Mouse (Mus musculus) midbrain, embryonic 14.5 days (tissue): Measurements from ENCODE around the gene Sertad1. TPM values are rescaled to one million over a fixed set of nuclear protein-coding genes. Genes with fewer than 3 reads are reported as not detected.

Source experiments
- ATAC-seq: fragments of 200-750 bp; cut with Nextera tagmentation; 2 replicates; pipeline ENCODE4 v1.8.0; 2017; ENCODE audit warnings: moderate number of reproducible peaks, moderate library complexity; ENCODE audit not compliant: low FRiP score, low TSS enrichment
- DNase-seq: peaks from one replicate; pipeline ENCODE4 v3.0.0-alpha.2; 2015
- H3K27ac ChIP-seq: fragments of 300-500 bp; sonication (generic); replicated peaks from 2 replicates; pipeline ENCODE4 v1.5.1; 2014; ENCODE audit warnings: mild to moderate bottlenecking, low read depth, low read length, moderate library complexity
- H3K27me3 ChIP-seq: fragments of 300-500 bp; sonication (generic); 2 replicates; pipeline ENCODE4 v1.6.1; 2014; ENCODE audit warnings: low read length, control low read depth, mixed read lengths; ENCODE audit not compliant: control insufficient read depth, insufficient read depth
- H3K36me3 ChIP-seq: fragments of 300-500 bp; sonication (generic); 2 replicates; pipeline ENCODE4 v1.6.1; 2014; ENCODE audit warnings: low read length, control low read depth; ENCODE audit not compliant: control insufficient read depth, insufficient read depth
- H3K4me1 ChIP-seq: fragments of 300-500 bp; sonication (generic); 2 replicates; pipeline ENCODE4 v1.6.1; 2014; ENCODE audit warnings: mild to moderate bottlenecking, antibody characterized with exemption, low read length, control low read depth; ENCODE audit not compliant: control insufficient read depth, insufficient read depth
- H3K4me2 ChIP-seq: fragments of 300-500 bp; sonication (generic); 2 replicates; pipeline ENCODE4 v1.6.1; 2014; ENCODE audit warnings: mild to moderate bottlenecking, low read length, moderate library complexity
- H3K4me3 ChIP-seq: fragments of 300-500 bp; sonication (generic); replicated peaks from 2 replicates; pipeline ENCODE4 v1.5.1; 2014; ENCODE audit warnings: low read depth, low read length
- H3K9ac ChIP-seq: fragments of 300-500 bp; sonication (generic); replicated peaks from 2 replicates; pipeline ENCODE4 v1.6.1; 2014; ENCODE audit warnings: mild to moderate bottlenecking, low read length, moderate library complexity
- H3K9me3 ChIP-seq: fragments of 300-500 bp; sonication (generic); 2 replicates; pipeline ENCODE4 v1.6.1; 2016; ENCODE audit warnings: low read length, control low read depth, mixed read lengths; ENCODE audit not compliant: control insufficient read depth
- WGBS: fragments of 180-500 bp; shearing (Covaris S2); extraction: QIAGEN DNeasy Blood & Tissue Kit; methylation state at CpG from one replicate; pipeline ENCODE4 v1.1.7; 2014; 5-methylcytosine and 5-hydroxymethylcytosine counted together
- polyA plus RNA-seq: library from polyadenylated mRNA; unstranded; fragments of >200 nt; fragmentation: Nextera tagmentation; extraction: Ambion mirVana; gene quantifications from 2 replicates; pipeline ENCODE4 v1.2.1, GENCODE M21; 2014

Sertad1 gene
- polyA plus RNA-seq: 6.0 and 7.5 TPM in 2 replicates

DNA sequence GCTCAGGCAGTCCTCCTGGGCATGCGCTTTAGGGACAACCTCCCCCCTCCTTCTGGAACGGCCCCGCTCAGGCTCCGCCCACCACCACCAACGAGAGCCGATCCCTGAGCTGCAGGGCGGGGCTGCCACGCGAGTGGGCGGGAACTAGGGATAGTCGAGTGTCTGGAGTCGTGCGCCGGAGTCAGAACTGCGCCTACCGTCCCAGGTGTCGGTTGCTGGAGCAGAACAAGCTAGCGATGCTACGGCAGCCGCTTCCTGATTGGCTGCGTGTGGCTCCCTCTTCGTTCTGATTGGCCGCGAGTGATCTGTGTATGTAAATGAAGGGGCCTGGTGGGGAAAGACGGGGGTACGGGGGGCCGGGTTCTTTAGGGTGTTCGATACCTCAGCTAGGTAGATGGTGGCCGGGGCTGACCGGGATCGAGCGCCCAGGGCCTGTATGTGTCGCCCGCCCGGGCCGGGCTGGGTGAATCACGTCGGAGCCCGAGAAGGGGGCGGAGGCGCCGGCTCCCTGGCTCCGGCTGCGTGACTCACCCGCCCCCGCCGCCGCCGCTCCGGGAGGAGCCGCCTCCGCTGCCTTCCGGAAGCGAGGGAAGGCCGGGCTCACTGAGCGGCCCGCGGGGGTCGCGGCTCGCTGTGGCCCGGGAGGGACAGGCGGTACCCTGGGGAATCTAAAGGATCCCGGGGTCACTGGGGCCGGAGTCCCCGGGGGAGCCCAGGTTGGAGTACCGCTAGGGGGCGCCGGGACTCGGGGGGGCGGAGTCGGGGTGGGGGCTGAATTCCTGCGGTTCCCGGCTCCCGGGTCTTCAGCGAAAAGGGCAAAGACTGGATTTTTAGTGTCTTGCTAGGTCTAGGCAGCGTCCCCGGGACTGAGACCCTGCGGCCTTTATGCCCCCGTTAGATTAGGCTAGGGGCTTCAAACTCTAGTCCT lies at the start of gene Sertad1:
Sertad1 (plus strand) TSS at position 141 of the 928 bp plus-strand sequence.
- DNase-seq: peak; percentile 99
- H3K27ac ChIP-seq: peak within 1 kb of the TSS; percentile 89
- under 1% methylated on average over 80 of the region's 80 CpGs for WGBS
- peak within 1 kb of the TSS; percentile 67 for H3K9ac ChIP-seq
- no peaks in the 10 kb centered on the region; the same call in 1 of the 2 replicates for H3K27me3 ChIP-seq
- H3K9me3 ChIP-seq: no peaks in the 10 kb centered on the region
- H3K4me3 ChIP-seq: peak within 1 kb of the TSS; percentile 61
- peak within 1 kb of the TSS; percentile 54 for H3K4me2 ChIP-seq
- ATAC-seq: peak; percentile 96
- 0 out of 2 replicates have a peak, but pooled peaks cover 5% of the 10 kb centered on the region for H3K4me1 ChIP-seq
- no peaks in the 10 kb centered on the region for H3K36me3 ChIP-seq

DNA sequence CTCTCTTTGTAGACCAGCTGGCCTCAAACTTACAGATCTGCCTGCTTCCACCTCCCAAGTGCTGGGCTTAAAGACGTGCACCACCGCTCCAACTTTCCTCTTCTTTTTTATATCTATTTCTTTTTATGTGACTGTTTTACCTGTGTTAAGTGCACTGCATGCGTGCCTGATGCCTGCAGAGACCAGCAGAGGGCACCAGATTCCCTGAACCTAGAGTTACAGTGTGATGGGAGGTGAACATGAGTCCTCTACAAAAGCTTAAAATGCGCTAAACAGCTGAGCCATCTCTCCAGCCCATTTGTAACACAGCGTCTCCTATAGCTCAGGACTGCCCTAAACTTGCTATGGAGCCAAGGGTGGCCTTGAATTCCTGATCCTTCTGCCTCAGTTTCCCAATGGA lies 49.2 kb upstream of the Sertad1 start:
- H3K36me3 ChIP-seq: 0 out of 2 replicates have a peak, but pooled peaks cover 3% of the 10 kb centered on the region
- 58% methylated on average over 5 of the region's 5 CpGs for WGBS
- no peak overlapping the region for H3K27ac ChIP-seq
- peaks cover 4% of the 10 kb centered on the region; the same call in 1 of the 2 replicates for H3K9me3 ChIP-seq
- H3K9ac ChIP-seq: no peak overlapping the region
- no peak for ATAC-seq
- H3K4me2 ChIP-seq: no peak overlapping the region
- H3K4me1 ChIP-seq: no peaks in the 10 kb centered on the region
- peaks cover 17% of the 10 kb centered on the region; the same call in 1 of the 2 replicates for H3K27me3 ChIP-seq
- DNase-seq: peak; percentile 45
- no peak overlapping the region for H3K4me3 ChIP-seq

DNA sequence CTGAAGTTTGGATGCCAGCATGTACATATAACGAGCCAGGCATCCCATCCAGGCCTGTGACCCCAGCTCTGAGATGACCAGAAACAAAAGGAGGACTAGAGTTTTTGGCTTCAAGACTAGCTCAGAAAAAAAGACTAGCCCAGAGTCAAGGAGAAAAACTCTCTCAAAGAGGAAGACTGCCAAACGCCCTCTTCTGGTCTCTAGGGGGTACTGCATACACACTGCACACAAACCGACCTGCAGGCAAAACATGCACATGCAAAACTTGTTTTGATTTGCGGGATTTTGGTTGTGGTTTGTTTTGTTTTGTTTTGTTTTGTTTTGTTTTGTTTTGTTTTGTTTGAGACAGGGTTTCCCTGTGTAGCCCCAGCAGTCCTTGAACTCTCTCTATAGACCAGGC lies 46.7 kb upstream of the Sertad1 start:
- H3K9ac ChIP-seq: no peak overlapping the region
- 0 out of 2 replicates have a peak, but pooled peaks cover 3% of the 10 kb centered on the region for H3K36me3 ChIP-seq
- no peak overlapping the region for H3K27ac ChIP-seq
- ATAC-seq (no peak), DNase-seq (no peak)
- H3K4me3 ChIP-seq: no peak overlapping the region
- 0 out of 2 replicates have a peak, but pooled peaks cover 4% of the 10 kb centered on the region for H3K27me3 ChIP-seq
- peaks cover 4% of the 10 kb centered on the region; the same call in 1 of the 2 replicates for H3K9me3 ChIP-seq
- no peak overlapping the region for H3K4me2 ChIP-seq
- no peaks in the 10 kb centered on the region for H3K4me1 ChIP-seq
- 79% methylated on average over 4 of the region's 4 CpGs for WGBS

DNA sequence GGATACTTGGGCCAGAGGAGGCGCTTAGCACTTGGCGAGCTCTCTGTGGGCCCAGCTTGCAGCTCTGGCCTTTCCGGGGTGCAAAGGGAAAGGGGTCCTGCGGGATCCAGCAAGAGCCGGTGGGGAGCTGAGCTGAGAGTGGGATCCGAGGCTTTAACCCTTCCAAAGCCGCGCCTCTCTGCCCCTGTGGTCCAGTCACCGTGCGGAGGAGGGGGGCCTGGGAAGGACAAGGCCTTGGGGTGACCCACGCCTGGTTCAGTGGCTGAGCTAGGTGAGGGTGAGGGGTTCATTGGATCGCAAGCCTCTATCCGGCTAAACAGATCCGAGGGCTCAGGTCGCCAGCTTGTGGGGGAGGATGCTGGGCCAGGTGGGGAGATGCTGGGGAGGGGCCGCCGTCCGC lies 40.7 kb upstream of the Sertad1 start:
- Histone ChIP-seq H3K4me3 (peak overlapping the region; percentile 61), H3K4me2 (peak overlapping the region; percentile 90), H3K27me3 (0 out of 2 replicates have a peak, but pooled peaks cover 3% of the 10 kb centered on the region), H3K9ac (peak overlapping the region; percentile 85), H3K36me3 (no peaks in the 10 kb centered on the region), H3K9me3 (no peaks in the 10 kb centered on the region), H3K4me1 (peaks cover 13% of the 10 kb centered on the region; the same call in 1 of the 2 replicates), H3K27ac (peak overlapping the region; percentile 70)
- WGBS: 2% methylated on average over 18 of the region's 18 CpGs
- ATAC-seq (no peak; the same call in 1 of the 2 replicates), DNase-seq (peak; percentile 45)

DNA sequence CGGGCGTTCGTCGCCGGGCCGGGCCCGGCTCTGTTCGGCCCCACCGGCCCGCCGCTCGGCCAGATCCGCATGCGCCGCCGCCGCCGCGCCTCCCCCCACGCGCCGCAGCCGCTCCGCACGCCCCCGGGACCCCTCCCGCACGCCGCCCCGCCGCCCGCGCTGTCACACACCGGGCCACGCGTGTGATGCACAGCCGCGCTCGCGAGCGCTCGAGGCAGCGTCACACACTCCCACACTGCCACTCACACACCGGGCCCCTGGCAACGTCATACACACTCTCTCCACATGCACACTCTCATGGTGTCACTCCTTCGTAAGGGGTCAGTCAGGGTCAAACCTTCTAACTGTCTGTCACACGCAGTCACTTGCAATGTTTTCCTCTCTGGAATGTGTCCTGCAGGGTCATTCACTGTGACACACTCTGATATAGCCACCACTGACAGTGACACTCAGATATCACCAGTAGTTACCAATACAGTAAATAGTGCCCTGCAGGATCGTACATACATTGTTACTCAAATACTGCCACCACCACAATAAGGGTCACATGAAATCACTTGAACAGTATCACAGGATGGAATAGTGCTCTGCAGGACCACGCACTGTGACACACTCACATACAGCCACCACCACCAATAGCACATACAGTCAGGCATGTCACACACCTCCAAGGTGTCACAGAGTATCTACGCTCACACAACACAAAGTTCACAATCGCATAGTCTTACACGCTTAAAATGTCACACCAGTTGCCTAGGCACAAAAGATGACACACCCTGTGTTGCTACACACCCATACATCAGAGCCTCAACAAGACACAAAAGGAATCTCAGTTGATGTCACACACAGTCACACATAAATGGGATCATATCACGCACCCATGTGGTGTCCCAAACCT lies 39.9 kb upstream of the Sertad1 start:
- no peaks in the 10 kb centered on the region for H3K36me3 ChIP-seq
- DNase-seq (peak; percentile 74), ATAC-seq (peak; percentile 46)
- peak overlapping the region; percentile 90 for H3K4me2 ChIP-seq
- H3K27ac ChIP-seq: peak overlapping the region; percentile 70
- 7% methylated on average over 52 of the region's 53 CpGs for WGBS
- H3K9me3 ChIP-seq: no peaks in the 10 kb centered on the region
- H3K27me3 ChIP-seq: 0 out of 2 replicates have a peak, but pooled peaks cover 3% of the 10 kb centered on the region
- peaks cover 13% of the 10 kb centered on the region; the same call in 1 of the 2 replicates for H3K4me1 ChIP-seq
- peak overlapping the region; percentile 85 for H3K9ac ChIP-seq
- H3K4me3 ChIP-seq: peak overlapping the region; percentile 61

DNA sequence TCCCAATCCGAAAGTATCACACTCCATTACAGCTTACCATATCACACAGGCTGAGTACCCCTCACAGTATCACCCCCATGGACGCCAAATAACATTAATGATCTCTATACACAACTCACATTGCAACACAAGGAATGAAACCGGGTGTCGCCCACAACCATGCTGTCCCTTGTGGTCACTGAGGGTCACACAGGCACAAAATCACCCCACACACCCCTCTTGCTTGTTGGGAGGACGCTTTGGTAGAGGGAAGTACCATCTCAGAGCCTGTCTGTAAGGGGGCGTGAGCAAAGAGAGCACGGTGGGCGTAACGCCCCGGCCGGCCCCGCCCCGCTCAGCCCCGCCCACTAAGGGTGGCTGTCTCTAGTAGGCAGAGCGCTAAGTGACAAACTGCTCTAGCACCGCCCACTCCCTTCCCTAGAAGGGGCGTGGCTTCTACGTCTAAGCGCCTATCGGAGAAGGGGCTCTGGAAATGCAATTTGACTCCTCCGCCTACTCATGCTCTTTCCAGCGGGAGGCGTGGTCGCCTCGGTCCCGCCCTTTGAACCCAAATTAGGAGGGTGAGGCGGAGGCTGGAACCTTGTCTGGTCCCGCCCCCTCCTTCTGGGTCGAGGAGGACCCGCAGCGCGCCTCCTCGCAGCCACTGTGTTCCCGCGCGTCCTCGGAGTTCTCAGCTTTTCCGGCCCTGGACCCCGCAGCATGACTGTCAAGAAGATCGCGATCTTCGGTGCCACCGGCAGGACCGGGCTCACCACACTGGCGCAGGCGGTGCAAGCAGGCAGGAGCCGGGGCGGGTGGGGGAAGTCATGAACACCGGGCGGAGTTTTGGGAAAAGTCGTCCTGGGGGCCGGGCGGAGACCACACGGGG lies 39.1 kb upstream of the Sertad1 start, which contains the start of the genes Sptbn4 and Blvrb:
Sptbn4 (minus strand) TSS at position 268 of the 868 bp plus-strand sequence.
Blvrb (plus strand) TSS at position 560 of the 868 bp plus-strand sequence.
- H3K27ac ChIP-seq: peak within 1 kb of the TSS; percentile 70
- under 1% methylated on average over 54 of the region's 54 CpGs for WGBS
- ATAC-seq (peak; percentile 93), DNase-seq (peak; percentile 97)
- H3K27me3 ChIP-seq: 0 out of 2 replicates have a peak, but pooled peaks cover 3% of the 10 kb centered on the region
- peaks cover 13% of the 10 kb centered on the region; the same call in 1 of the 2 replicates for H3K4me1 ChIP-seq
- no peaks in the 10 kb centered on the region for H3K9me3 ChIP-seq
- H3K4me2 ChIP-seq: peak within 1 kb of the TSS; percentile 90
- H3K4me3 ChIP-seq: peak within 1 kb of the TSS; percentile 61
- H3K36me3 ChIP-seq: no peaks in the 10 kb centered on the region
- H3K9ac ChIP-seq: peak within 1 kb of the TSS; percentile 85

DNA sequence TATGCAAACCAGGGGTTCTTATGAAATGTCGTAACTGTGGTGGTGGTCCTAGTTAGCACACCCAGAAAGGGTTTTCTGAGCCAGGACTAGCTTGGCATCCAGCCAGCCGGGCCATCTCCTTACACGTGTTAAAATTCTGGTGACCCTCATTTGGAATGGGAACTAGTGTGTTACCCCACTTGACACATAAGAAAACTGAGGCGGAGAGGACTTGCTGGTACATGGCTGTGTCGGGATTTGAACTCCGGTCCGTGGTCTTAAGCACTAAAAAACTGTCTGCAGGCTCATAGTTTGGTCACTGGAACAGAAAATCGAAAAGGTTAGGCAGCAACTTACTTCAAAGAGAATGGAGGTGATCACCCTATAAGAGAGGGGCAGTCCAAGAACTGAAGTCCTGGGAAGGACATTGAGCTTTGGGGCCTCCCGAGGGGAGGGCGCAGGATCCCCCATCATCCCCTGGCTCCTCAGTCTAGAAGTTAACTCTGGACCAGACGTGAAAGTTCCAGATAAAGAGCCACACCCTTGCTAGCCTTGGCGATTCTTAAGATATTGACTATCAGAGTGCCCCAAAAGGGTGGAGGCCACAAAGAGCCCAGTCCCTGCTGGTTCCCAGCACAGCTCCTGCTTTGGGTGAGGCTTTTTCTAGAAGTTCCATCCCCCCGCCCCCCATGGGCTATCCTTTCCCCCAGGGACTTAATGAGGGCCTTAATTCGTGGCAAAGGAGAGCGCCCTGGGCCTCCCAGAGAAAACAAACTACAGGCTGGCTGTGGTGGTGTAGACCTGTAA lies 38.1 kb upstream of the Sertad1 start:
- Histone ChIP-seq H3K27me3 (0 out of 2 replicates have a peak, but pooled peaks cover 1% of the 10 kb centered on the region), H3K27ac (no peak overlapping the region), H3K36me3 (no peaks in the 10 kb centered on the region), H3K4me2 (peak overlapping the region; percentile 90), H3K4me3 (peak overlapping the region; percentile 61), H3K4me1 (peaks cover 13% of the 10 kb centered on the region; the same call in 1 of the 2 replicates), H3K9me3 (no peaks in the 10 kb centered on the region), H3K9ac (peak overlapping the region; percentile 44; the same call in 1 of the 2 replicates)
- WGBS: 56% methylated on average over 15 of the region's 15 CpGs
- DNase-seq (no peak), ATAC-seq (no peak)
